Mouse (Mus musculus): ENCODE measurements around the gene Hs1bp3.

Hs1bp3 gene

GRCm38 (mm10) chr12:8313270-8313771 lies at the start of gene Hs1bp3:
Gene Hs1bp3 (plus strand): TSS chr12:8313432.
- peak; percentile 92 to 97 for DNase-seq

- no peak for DNase-seq
Measured at GRCm38 (mm10) chr12:8266311-8266710, 46.9 kb upstream of the Hs1bp3 start.

- DNase-seq: no peak
Measured at GRCm38 (mm10) chr12:8269627-8270026, 43.6 kb upstream of the Hs1bp3 start.

- no peak for DNase-seq
Measured at GRCm38 (mm10) chr12:8271405-8271804, 41.8 kb upstream of the Hs1bp3 start.

GRCm38 (mm10) chr12:8273471-8274171 lies 39.6 kb upstream of the Hs1bp3 start:
- DNase-seq: no peak

- no peak for DNase-seq
Measured at GRCm38 (mm10) chr12:8275424-8275823, 37.8 kb upstream of the Hs1bp3 start.

GRCm38 (mm10) chr12:8281225-8282017 lies 31.8 kb upstream of the Hs1bp3 start:
- DNase-seq: no peak

GRCm38 (mm10) chr12:8287970-8288369 lies 25.3 kb upstream of the Hs1bp3 start:
- no peak for DNase-seq

GRCm38 (mm10) chr12:8289099-8289498 lies 24.1 kb upstream of the Hs1bp3 start:
- no peak for DNase-seq

- no peak for DNase-seq
Measured at GRCm38 (mm10) chr12:8289499-8289898, 23.7 kb upstream of the Hs1bp3 start.

- peak; percentile 80 to 84 for DNase-seq
Measured at GRCm38 (mm10) chr12:8291157-8291853, 21.9 kb upstream of the Hs1bp3 start.

- DNase-seq: no peak
Measured at GRCm38 (mm10) chr12:8295307-8295913, 17.8 kb upstream of the Hs1bp3 start.

- no peak for DNase-seq
Measured at GRCm38 (mm10) chr12:8296154-8296553, 17.1 kb upstream of the Hs1bp3 start.

GRCm38 (mm10) chr12:8297586-8298214 lies 15.5 kb upstream of the Hs1bp3 start:
- DNase-seq: no peak

GRCm38 (mm10) chr12:8298361-8299142 lies 14.7 kb upstream of the Hs1bp3 start:
- DNase-seq: no peak

- DNase-seq: no peak
Measured at GRCm38 (mm10) chr12:8299143-8300110, 13.8 kb upstream of the Hs1bp3 start.

GRCm38 (mm10) chr12:8300111-8300480 lies 13.1 kb upstream of the Hs1bp3 start:
- no peak for DNase-seq

GRCm38 (mm10) chr12:8300521-8300920 lies 12.7 kb upstream of the Hs1bp3 start:
- DNase-seq: no peak

GRCm38 (mm10) chr12:8301011-8301814 lies 12.0 kb upstream of the Hs1bp3 start:
- DNase-seq: no peak

Measured in cerebellum, postnatal 14 days (tissue).